Mouse (Mus musculus) right cerebral cortex, adult 18-20 months (tissue): ENCODE measurements around the gene Ap1g2.
A peak's percentile ranks its signal among the peaks of the same experiment; 100 is the strongest.

Experiments used
- DNase-seq: peaks from one replicate; pipeline ENCODE4 v3.0.0; 2022; ENCODE audit warnings: mixed read lengths

The Ap1g2 gene

DNA sequence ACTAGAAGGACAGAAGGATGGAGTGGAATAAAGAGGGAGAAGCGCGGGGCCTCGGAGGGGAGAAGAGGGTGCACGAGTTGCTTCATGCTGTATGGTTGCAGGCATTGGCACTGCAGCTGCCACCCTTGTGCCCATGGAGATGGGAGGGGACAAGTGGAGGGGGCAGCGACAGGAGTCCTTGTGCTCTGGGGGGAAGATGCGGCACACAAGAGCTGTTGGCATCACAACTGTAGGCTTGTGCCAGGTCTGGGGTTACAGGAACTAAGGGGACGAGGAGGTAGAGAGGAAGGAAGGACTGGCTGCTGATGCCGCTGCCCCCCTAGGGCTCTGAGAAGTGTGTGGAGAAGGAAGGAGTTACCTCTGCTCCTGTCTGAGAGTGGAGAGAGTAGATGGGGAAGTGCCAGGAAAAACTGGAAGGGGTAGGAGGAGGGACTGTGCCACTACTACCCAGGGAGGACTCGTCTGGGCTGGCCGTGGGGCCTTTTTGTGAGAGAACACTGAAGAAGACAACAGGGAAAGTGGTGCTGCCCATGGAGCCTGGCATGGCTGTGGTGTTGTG, 52.1 kb downstream of the Ap1g2 start:
- DNase-seq, result peak; percentile 58

DNA sequence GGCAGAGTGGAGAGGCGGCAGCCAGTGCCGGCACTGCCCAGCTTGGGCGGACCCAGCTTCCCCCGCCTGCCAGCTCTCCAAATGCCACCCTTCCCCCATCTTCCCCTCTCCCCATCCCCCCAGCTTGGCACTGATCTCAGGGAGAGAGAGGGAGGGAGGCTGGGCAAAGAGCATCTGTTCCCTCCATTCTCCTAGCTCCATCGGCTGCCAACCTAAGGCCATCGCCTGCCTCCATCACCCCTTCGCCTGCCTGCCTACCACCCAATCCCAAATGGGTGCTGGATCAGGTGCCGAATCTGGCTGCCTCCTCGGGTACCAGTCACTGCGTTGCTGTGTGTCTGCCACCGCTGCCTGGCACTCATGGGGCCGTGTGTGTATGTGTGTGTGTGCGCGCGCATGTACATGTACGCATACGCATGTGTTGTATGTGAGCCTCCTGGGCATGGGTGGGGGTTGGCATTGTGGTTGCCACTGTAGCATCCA, 52.6 kb downstream of the Ap1g2 start:
- DNase-seq, result peak; percentile 86

GRCm38 (mm10) chr14:55053050-55053449, 53.3 kb downstream of the Ap1g2 start:
- no peak for DNase-seq

DNA sequence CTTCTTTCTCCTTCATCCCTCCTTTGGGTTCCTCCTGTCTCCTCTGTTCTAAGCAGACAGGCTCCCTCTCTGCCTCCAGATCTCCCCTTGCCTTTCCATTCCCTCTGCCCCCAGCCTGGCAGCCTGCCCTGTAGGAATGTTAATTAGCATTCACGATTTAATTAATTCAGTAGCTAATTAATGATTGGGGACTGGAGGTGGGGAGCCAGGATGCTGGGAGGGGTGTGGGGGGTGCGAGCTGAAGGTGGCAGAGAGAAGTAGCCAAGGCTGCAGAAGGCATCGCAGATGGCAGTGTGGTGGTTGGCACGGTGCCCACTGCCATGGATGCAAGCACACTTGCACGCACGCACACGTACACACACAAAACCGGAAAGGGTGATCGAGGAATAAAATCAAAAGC, 53.9 kb downstream of the Ap1g2 start:
- DNase-seq, result peak; percentile 79
